Mouse (Mus musculus): ENCODE data around the gene Rhox3c. TPM values are rescaled to one million over a fixed set of nuclear protein-coding genes. Genes with fewer than 3 reads are reported as not detected.
"Not testable (repeated sequence)": the region's sequence is repeated elsewhere in the genome, so short reads cannot be mapped to it uniquely, and the experiment has no call there.

Gene Rhox3c
- polyA plus RNA-seq (2015; fragmentation: Nextera tagmentation; extraction: Ambion mirVana): not detected in 2 replicates

GRCm38 (mm10) chrX:37458285-37458684 is at the start of gene Rhox3c:
Gene Rhox3c (plus strand): TSS chrX:37458585.
- H3K27me3 ChIP-seq; H3K4me1 ChIP-seq (replicated peaks); H3K4me3 ChIP-seq; H3K9me3 ChIP-seq; H3K27ac ChIP-seq (replicated peaks); H3K36me3 ChIP-seq; ATAC-seq (ENCODE audit: low read depth); H3K4me2 ChIP-seq; H3K9ac ChIP-seq: not testable (repeated sequence)
- 98% methylated on average over 3 of the region's 4 CpGs for WGBS

- not testable (repeated sequence) for H3K4me3 ChIP-seq, H3K9ac ChIP-seq
These were observed 46.6 kb upstream of the Rhox3c start, which contains the start of gene Rhox2b for GRCm38 (mm10) chrX:37411767-37412166. Gene Rhox2b (plus strand): TSS chrX:37412067.

DNA sequence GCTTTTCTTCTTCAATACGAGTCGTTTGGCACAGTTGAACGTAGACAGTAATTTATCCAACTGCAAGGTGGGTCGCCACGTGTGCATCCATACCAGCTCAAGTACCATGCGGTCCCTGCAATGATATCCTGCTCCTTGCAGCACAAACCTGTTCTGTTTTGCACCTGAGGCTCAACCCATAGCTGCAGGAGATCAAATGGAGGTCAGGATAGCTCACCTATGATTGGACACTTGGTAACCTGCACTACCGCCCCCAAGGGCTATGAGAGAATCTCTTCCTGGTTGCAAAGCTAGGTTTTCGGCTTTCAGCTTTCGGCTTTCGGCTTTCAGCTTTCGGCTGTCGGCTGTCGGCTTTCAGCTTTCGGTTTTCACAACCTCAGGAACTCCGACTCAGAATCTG is 26.2 kb upstream of the Rhox3c start, which contains the start of gene Rhox4b:
Rhox4b (plus strand) TSS at position 301 of the 400 bp plus-strand sequence.
- not testable (repeated sequence) for H3K27me3 ChIP-seq; H3K4me1 ChIP-seq (replicated peaks); H3K9ac ChIP-seq; H3K36me3 ChIP-seq; H3K9me3 ChIP-seq; ATAC-seq (ENCODE audit: low read depth); H3K4me3 ChIP-seq; H3K4me2 ChIP-seq; H3K27ac ChIP-seq (replicated peaks)
- WGBS: 88% methylated on average over 14 of the region's 15 CpGs

More at GRCm38 (mm10) chrX:37411767-37412166, 46.6 kb upstream of the Rhox3c start, which contains the start of gene Rhox2b:
- not testable (repeated sequence) for ATAC-seq (ENCODE audit: low read depth); H3K4me2 ChIP-seq; H3K36me3 ChIP-seq; H3K9me3 ChIP-seq; H3K27ac ChIP-seq (replicated peaks); H3K4me1 ChIP-seq (replicated peaks); H3K27me3 ChIP-seq
- WGBS: no CpG with 5 or more reads among the region's 9 CpGs

DNA sequence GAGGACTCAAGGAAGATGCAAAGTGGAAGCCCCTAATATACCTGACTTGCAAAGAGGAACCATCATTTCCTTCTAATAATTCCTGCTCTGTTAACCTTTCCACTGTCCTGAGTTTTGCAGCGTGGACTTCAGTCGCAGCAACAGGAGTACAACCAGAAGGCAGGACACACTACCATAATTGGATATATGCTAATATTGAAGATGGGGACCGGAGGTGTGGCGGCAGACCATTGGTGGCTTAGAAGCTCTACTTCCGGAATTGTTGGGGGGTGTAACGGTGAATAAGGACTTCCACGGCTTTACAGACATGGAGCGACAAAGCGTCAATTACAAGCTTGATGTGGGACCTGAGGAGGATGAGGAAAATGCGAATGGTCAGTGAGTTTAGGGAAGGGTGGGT is 5.0 kb upstream of the Rhox3c start, which contains the start of gene Rhox2c:
Rhox2c (plus strand) TSS at position 301 of the 400 bp plus-strand sequence.
- H3K27me3 ChIP-seq; H3K9me3 ChIP-seq; H3K36me3 ChIP-seq; H3K4me1 ChIP-seq (replicated peaks); H3K9ac ChIP-seq; H3K27ac ChIP-seq (replicated peaks); ATAC-seq (ENCODE audit: low read depth); H3K4me2 ChIP-seq; H3K4me3 ChIP-seq: not testable (repeated sequence)
- 90% methylated on average over 8 of the region's 10 CpGs for WGBS

DNA sequence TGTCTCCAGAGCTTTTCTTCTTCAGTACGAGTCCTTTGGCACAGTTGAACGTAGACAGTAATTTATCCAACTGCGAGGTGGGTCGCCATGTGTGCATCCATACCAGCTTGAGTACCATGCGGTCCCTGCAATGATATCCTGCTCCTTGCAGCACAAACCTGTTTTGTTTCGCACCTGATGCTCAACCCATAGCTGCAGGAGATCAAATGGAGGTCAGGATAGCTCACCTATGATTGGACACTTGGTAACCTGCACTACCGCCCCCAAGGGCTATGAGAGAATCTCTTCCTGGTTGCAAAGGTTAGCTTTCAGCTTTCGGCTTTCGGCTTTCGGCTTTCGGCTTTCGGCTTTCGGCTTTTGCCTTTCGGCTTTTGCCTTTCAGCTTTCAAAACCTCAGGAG is 21.7 kb downstream of the Rhox3c start, which contains the start of gene Rhox4c:
Rhox4c (plus strand) TSS at position 301 of the 400 bp plus-strand sequence.
- not testable (repeated sequence) for H3K36me3 ChIP-seq; H3K27ac ChIP-seq (replicated peaks)

GRCm38 (mm10) chrX:37514059-37514458 is 55.7 kb downstream of the Rhox3c start, which contains the start of gene Rhox4d:
Gene Rhox4d (plus strand): TSS chrX:37514359.
- not testable (repeated sequence) for H3K9ac ChIP-seq; ATAC-seq (ENCODE audit: low read depth); H3K4me3 ChIP-seq; H3K27me3 ChIP-seq; H3K9me3 ChIP-seq; H3K36me3 ChIP-seq; H3K4me1 ChIP-seq (replicated peaks); H3K27ac ChIP-seq (replicated peaks); H3K4me2 ChIP-seq
- 95% methylated on average over 17 of the region's 18 CpGs for WGBS

More for the DNA sequence above, 21.7 kb downstream of the Rhox3c start, which contains the start of gene Rhox4c:
- H3K4me2 ChIP-seq; H3K9ac ChIP-seq; ATAC-seq (ENCODE audit: low read depth); H3K4me3 ChIP-seq; H3K27me3 ChIP-seq; H3K4me1 ChIP-seq (replicated peaks); H3K9me3 ChIP-seq: not testable (repeated sequence)
- 93% methylated on average over 14 of the region's 14 CpGs for WGBS

Other genes starting within 250 kb of the Rhox3c start
- gene Gm9, start 247.5 kb upstream of the Rhox3c start, polyA plus RNA-seq (2015; fragmentation: Nextera tagmentation; extraction: Ambion mirVana): not detected in 2 replicates
- gene Rhox1, start 236.3 kb upstream of the Rhox3c start, polyA plus RNA-seq (2015; fragmentation: Nextera tagmentation; extraction: Ambion mirVana): not detected in 2 replicates
- gene Rhox2a, start 213.6 kb upstream of the Rhox3c start, polyA plus RNA-seq (2015; fragmentation: Nextera tagmentation; extraction: Ambion mirVana): not detected in 2 replicates
- not detected in 2 replicates for gene Rhox3a, start 208.7 kb upstream of the Rhox3c start, polyA plus RNA-seq (2015; fragmentation: Nextera tagmentation; extraction: Ambion mirVana)
- gene Rhox4a, start 193.2 kb upstream of the Rhox3c start, polyA plus RNA-seq (2015; fragmentation: Nextera tagmentation; extraction: Ambion mirVana): not detected in 2 replicates
- not detected in 2 replicates for gene Rhox3a2, start 78.6 kb upstream of the Rhox3c start, polyA plus RNA-seq (2015; fragmentation: Nextera tagmentation; extraction: Ambion mirVana)
- gene Rhox4a2, start 67.7 kb upstream of the Rhox3c start, polyA plus RNA-seq (2015; fragmentation: Nextera tagmentation; extraction: Ambion mirVana): not detected in 2 replicates
- not detected in 2 replicates for gene Rhox2b, start 46.5 kb upstream of the Rhox3c start, polyA plus RNA-seq (2015; fragmentation: Nextera tagmentation; extraction: Ambion mirVana)
- not detected in 2 replicates for gene Rhox4b, start 26.1 kb upstream of the Rhox3c start, polyA plus RNA-seq (2015; fragmentation: Nextera tagmentation; extraction: Ambion mirVana)
- gene Rhox2c, start 4.9 kb upstream of the Rhox3c start, polyA plus RNA-seq (2015; fragmentation: Nextera tagmentation; extraction: Ambion mirVana): not detected in 2 replicates
- not detected in 2 replicates for gene Rhox4c, start 21.8 kb downstream of the Rhox3c start, polyA plus RNA-seq (2015; fragmentation: Nextera tagmentation; extraction: Ambion mirVana)
- gene Rhox2d, start 34.8 kb downstream of the Rhox3c start, polyA plus RNA-seq (2015; fragmentation: Nextera tagmentation; extraction: Ambion mirVana): not detected in 2 replicates
- not detected in 2 replicates for gene Rhox4d, start 55.8 kb downstream of the Rhox3c start, polyA plus RNA-seq (2015; fragmentation: Nextera tagmentation; extraction: Ambion mirVana)
- gene Rhox2e, start 71.9 kb downstream of the Rhox3c start, polyA plus RNA-seq (2015; fragmentation: Nextera tagmentation; extraction: Ambion mirVana): not detected in 2 replicates
- gene Rhox3e, start 83.4 kb downstream of the Rhox3c start, polyA plus RNA-seq (2015; fragmentation: Nextera tagmentation; extraction: Ambion mirVana): not detected in 2 replicates
- gene Rhox4e, start 98.8 kb downstream of the Rhox3c start, polyA plus RNA-seq (2015; fragmentation: Nextera tagmentation; extraction: Ambion mirVana): not detected in 2 replicates
- not detected in 2 replicates for gene Rhox2f, start 112.8 kb downstream of the Rhox3c start, polyA plus RNA-seq (2015; fragmentation: Nextera tagmentation; extraction: Ambion mirVana)
- not detected in 2 replicates for gene Rhox3f, start 122.4 kb downstream of the Rhox3c start, polyA plus RNA-seq (2015; fragmentation: Nextera tagmentation; extraction: Ambion mirVana)
- not detected in 2 replicates for gene Rhox4f, start 149.1 kb downstream of the Rhox3c start, polyA plus RNA-seq (2015; fragmentation: Nextera tagmentation; extraction: Ambion mirVana)
- not detected in 2 replicates for gene Rhox3g, start 170.0 kb downstream of the Rhox3c start, polyA plus RNA-seq (2015; fragmentation: Nextera tagmentation; extraction: Ambion mirVana)
- not detected in 2 replicates for gene Rhox2g, start 184.9 kb downstream of the Rhox3c start, polyA plus RNA-seq (2015; fragmentation: Nextera tagmentation; extraction: Ambion mirVana)
- not detected in 2 replicates for gene Rhox4g, start 192.7 kb downstream of the Rhox3c start, polyA plus RNA-seq (2015; fragmentation: Nextera tagmentation; extraction: Ambion mirVana)
- gene Rhox3h, start 210.2 kb downstream of the Rhox3c start, polyA plus RNA-seq (2015; fragmentation: Nextera tagmentation; extraction: Ambion mirVana): not detected in 2 replicates
- gene Rhox2h, start 214.7 kb downstream of the Rhox3c start, polyA plus RNA-seq (2015; fragmentation: Nextera tagmentation; extraction: Ambion mirVana): not detected in 2 replicates

Measured in neural tube, embryonic 13.5 days (tissue).